Mouse (Mus musculus) adrenal gland, adult 2 months (tissue): ENCODE results near the gene Spag5. TPM values are rescaled to one million over a fixed set of nuclear protein-coding genes. Genes with fewer than 3 reads are reported as not detected.

Experiments
- DNase-seq: peaks from one replicate; pipeline ENCODE4 v3.0.0; 2021
- polyA plus RNA-seq: library from polyadenylated mRNA; depleted of rRNA; stranded (reverse); fragments of >200 nt; gene quantifications from 2 replicates; pipeline ENCODE4 v1.2.3, GENCODE M21; 2012
- total RNA-seq, 2 experiments: library from RNA; stranded (reverse); gene quantifications; 2 replicates each; pipeline ENCODE4 v1.2.3; 2021

Spag5 gene
- total and polyA plus RNA-seq, 3 experiments = 3.0 to 4.1 (median 3.6) TPM

DNA sequence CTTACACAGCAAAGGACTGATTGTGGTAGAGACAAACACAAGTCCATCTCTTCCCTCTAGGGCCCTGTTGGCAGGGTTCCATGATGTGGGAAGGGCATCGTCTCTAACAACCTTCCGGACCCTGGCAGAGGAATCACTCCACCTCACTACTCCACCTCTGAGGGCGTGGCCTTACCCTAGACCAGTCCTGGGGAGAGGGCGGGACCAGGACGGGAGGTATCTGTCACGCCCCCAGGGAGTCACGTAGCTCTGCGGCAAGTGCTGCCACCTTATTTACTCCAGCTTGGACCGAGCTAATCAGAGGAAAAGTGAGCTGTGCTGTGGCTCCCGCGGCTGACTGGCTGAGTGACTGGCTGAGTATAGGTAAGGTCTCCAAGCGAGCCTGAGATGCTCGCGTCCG lies 21.5 kb downstream of the Spag5 start, which contains the start of gene Aldoc:
Aldoc (plus strand) TSS at position 109 of the 400 bp plus-strand sequence.
- peak; percentile 90 for DNase-seq

DNA sequence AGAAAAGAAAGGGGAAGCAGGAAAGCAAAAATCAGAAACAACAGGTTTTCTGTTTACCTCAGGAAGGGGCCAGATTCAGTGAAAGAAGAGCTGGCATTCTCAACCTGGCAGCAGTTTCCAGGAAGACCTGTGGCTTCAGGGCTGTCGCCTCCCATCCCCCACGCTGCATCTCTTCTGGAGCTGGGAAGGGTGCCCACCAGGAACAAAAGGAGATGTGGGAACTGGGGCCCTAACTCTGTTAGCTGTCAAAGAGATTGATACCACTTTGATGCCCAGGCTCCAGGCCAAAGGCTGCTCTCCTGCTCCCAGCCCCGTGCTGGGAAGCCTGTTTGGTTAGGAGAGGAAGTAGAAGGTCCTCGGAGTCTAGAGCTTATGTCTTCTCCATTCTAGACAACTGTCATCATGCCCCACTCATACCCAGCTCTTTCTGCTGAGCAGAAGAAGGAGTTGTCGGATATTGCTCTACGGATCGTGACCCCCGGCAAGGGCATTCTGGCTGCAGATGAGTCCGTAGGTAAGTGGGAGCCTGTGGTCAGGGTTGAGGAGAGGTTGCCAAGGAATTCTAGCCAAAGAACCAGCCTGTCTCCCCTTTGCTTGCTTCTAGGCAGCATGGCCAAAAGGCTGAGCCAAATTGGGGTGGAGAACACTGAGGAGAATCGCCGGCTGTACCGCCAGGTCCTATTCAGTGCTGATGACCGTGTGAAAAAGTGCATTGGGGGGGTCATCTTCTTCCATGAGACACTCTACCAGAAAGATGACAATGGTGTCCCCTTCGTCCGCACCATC lies 22.9 kb downstream of the Spag5 start:
- no peak for DNase-seq

DNA sequence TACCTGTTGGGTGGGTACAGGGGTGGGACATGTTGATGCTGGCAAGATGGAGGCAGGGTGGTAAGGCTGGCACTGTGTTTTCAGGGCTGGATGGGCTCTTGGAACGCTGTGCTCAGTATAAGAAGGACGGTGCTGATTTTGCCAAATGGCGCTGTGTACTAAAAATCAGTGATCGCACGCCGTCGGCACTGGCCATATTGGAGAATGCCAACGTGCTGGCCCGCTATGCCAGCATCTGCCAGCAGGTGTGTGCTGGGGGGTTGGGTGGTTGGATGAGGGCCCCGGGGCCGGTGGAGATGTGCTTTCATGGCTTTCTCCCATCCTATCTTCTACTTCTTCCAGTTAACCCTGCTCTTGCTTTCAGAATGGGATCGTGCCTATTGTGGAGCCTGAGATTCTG lies 23.6 kb downstream of the Spag5 start:
- no peak for DNase-seq

DNA sequence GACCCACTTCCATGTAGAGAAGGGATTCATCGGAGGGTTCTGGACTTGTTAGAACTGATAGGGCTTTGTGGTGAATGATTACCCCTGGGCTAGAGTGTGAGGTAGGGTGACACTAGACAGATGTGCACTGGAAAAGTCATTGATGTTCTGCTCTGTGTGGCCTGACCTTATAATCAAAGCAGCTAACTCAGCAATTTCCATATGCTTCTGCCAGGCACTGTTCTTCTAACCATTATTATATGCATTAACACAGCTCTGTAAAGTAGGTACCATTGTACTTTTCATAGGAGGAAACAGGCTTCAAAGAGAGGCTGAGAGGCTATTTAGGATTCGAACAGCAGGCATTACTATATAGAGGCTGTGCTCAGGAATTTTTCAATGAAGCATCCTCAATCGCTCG lies 25.9 kb downstream of the Spag5 start:
- DNase-seq = no peak

DNA sequence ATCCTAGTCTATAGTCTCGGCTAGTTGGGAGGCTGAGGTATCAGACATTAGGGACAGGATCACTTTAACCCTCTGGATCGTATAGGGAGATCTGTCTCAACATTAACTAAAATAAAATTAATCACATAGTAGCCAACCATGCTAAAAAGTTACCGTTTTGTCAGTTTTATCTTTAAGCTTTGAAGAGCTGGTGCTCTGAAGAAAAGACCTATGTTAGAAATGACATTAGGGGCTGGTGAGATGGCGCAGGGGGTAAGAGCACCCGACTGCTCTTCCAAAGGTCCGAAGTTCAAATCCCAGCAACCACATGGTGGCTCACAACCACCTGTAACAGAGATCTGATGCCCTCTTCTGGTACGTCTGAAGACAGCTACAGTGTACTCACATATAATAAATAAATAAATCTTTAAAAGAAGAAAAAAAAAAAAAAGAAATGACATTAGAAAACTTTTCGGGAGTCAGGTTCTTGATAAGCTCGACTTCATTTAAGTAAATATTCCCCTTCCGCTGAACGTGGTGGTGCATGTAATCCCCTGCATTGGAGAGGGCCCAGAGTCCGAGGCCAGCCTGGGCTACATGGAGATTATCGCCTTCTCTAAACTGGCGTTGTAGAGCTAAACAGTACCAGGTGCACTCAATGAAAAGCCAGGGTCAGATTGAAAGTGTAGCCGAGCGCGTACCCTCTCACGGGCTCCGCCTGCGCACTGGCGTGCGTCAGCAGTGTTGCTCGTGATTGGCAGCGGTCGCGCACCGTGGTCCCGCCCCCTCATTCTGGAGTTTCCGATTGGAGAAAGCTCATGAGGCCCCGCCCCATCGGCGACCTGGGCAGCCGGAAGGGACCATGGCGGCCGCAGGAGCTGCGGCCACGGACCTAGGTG lies 26.5 kb downstream of the Spag5 start, which contains the start of gene Pigs:
Pigs (plus strand) TSS at position 782 of the 878 bp plus-strand sequence.
- DNase-seq = peak; percentile 98

DNA sequence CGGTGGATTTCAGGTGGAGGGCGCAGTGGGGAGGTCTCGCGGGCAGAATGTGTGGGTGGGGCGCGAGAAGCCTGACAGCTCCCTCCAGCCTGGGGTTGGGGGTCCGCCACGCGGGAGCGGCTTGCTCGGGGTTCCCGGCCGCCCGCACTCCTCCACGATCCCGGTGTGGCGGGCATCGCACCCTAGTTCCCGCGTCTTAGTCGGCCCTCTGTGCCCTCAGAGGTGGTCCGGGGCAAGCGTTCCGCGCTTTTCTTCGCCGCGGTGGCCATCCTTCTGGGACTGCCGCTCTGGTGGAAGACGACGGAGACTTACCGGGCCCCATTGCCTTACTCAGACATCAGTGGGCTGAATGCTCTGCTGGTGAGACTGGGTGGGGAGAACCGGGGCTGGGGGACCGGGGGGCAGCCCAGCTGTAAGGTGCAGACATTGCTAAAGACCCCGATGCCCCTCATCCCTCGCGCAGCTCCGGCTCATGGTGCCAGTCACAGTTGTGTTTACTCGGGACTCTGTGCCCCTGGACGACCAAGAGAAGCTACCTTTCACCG lies 27.3 kb downstream of the Spag5 start:
- DNase-seq = no peak

DNA sequence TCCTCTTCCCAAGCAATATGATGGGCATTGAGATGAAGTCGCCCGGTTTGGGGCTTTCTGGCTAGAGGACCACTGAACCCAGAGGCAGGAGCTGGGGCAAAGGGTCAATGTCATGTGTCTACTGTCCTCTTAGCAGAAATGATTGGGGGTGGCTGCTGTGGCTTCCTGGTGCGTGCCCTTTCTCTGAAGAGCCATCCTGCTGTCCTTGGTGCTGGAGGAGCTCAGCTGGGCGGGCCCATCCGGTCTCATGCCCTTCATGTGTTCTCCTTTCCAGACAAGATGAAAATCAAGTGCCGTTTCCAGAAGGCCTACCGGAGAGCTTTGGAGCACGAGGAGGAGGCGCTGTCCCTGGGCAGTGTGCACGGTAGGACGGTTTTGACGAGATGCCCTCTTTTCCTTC lies 31.3 kb downstream of the Spag5 start:
- no peak for DNase-seq

DNA sequence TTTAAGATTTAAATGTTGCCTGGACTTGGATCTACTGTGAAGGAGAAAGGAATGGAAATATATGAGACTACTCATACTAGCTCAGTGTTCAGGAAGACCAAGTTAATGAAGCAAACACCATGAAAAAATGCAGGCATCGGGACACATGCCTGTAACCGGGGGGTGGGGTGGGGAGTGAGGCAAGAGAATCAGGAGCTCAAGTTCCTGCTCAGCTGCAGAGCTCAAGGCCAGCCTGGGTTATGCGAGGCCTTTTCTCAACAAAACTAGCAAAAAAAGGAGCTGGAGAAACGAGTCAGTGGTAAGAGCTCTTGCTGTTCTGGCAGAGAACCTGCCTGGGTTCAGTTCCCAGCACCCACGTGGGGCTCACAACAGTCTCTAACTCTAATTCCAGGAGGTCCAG lies 32.7 kb downstream of the Spag5 start:
- peak; percentile 49 for DNase-seq

DNA sequence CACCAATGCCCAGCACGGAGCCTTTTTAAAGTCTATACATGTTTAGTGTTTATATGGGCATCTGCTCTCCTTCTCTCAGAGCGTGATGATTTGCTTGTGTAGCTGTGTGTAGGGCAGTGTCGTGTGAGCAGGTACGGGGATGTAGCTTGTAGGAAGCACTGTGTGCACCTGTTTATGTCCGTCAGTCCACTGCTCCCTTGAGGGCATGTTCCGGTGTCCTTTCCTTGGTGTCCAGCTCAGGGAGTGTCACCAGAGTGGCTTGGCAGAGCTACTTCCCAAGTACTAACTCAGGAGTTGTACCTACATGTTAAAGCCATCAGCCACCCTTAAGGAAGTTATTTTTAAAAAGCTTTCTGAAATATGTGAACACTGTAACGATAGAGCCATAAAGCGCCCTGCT lies 35.7 kb downstream of the Spag5 start:
- DNase-seq = no peak

DNA sequence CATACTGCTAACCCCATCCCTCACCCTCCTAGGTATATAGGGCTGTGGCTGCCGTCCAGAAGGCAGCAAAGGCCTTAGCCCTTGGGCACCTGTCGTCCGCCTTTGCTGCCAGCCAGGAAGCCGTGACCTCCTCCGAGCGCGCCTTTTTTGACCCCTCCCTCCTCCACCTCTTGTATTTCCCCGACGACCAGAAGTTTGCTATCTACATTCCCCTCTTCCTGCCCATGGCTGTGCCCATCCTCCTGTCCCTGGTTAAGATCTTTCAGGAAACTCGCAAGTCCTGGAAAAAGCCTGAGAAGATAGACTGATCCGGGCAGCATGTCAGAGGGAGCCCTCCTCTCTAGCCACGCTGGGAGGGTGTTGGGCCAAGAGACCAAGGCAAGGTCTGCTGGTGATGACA lies 40.4 kb downstream of the Spag5 start:
- no peak for DNase-seq

DNA sequence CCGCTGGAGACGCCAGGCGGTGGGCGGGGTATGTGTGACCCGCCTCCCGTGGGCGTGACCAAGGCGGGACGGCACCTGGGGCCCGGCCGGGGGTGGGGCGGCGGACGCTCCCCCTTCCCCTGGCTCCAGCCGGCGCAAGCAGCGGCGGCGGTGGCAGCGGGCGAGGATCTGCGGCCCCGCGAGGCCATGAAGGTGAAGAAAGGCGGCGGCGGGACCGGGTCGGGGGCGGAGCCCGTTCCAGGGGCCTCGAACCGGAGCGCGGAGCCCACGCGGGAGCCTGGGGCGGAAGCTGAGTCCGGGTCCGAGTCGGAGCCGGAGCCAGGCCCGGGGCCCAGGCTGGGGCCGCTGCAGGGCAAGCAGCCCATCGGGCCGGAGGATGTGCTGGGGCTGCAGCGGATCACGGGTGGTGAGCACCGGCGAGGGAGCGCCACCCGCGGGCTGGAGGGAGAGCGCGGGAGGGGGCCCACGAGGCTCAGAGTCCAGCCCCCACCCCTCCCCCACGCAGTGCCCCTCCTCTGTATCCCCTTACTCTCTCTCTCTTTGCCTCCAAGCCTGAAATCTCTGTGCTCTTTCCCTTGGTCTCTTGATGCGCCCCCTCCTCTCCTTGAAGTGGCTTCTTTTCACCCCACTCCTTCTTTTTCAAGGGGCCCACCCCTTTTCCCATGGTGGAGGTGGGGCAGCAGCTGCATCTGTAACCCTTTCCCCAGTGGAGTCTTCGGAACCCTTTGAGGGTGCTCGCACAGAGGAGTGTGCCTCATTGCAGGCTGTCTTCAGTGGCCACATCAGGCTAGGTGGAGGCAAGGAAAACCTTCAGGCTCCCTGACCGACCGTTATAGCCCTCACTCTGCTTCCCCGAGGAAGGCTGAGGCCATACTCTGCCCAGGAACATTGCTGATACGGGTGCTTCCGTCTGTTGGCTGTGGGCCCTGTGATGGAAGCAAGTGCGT lies 42.3 kb downstream of the Spag5 start, which contains the start of gene Unc119:
Unc119 (plus strand) TSS at position 102 of the 947 bp plus-strand sequence.
- peak; percentile 92 for DNase-seq

DNA sequence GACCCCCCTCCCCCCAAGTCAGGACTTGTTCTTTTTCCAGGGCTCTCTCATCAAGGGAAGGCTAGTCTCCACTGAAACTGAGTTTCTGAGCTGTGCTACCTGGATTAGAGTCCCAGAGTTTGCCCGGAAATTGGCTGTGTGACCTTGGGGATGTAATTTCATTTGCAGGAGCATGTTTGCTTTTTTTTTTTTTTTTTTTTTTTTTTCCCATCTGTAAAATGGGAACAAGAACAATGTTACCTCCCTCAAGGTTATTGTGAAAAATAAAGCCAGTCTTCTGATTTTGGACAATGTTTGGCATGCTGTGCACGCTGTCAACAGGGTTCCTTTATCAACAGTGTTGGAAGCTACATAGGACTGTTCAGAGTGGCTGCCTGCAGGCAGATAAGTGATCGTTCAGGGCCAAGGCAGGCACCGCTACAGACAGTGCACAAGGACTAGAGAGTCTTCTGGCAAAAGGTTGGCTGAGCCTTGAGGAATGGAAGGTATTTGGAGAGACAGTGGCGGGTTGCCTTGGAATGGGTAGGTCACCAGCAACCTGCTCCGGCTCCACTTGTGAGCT lies 43.1 kb downstream of the Spag5 start:
- no peak for DNase-seq

DNA sequence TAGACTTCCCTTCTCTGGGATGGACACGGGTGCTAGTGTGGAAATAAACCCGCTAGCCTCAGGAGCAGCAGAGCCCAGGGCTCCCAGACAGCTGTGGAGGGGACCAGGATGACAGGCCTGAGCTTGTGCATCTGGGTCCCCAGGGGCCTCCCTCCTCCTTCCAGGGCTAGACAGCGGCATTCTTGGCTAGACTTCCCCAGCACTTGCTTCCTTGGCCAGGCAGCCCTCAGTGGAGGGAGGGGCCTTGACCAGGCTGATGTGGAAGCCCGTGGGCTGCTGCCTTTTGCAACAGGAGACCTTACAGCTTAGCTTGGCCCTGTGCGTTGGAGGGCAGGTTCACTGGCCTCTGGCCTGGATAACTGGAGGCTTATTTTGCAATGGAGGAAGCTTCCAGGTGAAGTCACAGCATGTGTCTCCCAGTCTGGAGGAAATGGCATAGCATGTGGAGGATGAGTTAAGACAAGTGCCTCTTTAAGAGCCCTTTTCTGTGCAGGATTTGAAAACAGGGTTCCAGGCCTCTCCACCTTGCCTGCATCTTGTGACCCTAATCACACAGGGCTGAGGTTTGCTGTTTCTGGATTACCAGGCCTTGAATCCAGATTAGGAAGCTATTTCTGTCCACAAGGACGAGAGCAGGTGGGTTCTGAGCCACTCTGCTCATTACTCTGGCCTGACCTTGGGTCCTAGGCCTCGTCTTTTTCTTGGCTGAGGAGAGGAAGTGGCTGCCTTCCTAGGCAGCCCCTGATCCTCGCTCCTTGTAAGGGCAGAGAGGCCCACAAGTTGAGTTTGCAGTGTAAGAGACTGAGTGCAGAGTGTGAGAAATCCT lies 43.8 kb downstream of the Spag5 start:
- DNase-seq = peak; percentile 76

DNA sequence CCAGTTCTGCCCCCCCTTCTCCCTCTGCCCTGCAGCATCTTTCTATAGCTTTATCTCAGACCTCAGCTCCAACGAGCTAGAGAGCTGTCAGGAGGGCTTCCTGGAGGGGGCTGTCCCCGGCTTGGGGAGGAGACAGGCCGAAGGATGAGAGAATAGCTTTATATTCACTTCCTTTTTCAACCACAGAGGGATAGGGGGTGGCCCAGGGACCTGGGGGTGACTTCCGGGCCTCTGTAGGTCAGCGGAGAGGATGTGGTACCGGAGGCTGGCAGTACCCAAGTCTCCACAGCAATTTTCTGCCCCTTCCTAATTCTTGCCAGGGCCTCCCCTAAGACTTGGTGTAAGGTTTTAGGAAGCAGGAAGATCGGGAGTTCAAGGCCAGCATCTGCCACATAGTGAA lies 44.5 kb downstream of the Spag5 start:
- DNase-seq = peak; percentile 30

DNA sequence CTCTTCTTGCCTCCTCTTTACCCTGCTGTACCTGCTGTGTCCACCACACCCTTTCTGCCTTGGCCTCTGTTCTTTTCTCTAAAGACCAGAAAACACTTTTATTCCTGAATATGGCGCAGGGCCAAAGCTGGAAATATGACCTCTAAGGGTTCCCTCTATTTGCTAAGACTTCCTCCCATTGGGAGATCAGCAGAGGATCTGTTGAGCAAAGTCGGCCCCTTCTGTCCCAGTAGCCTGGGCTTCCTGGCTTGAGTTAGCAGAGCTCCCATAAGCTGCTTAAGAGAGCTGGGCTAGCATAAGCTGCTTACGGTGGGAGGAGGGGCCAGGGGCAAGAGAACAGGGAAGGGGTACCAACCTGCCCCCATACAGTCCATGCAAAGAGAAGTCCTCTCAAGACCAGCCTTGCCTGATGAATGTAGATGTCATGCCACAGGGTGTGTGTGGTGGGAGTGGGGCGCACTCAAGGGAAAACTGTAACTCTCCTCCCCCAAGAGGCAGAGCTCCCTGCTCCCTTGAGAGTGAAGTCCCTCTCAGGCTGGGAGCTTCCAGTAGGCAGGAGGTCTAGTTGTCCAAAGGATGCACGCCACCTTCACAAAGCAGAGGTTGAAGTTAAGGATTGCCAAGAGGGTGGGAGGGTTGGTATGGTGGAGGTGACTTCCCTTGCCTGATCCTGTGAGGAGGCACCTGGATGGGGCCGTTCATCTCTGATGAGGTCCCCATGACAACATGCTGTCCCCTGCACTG lies 45.2 kb downstream of the Spag5 start:
- DNase-seq = no peak

DNA sequence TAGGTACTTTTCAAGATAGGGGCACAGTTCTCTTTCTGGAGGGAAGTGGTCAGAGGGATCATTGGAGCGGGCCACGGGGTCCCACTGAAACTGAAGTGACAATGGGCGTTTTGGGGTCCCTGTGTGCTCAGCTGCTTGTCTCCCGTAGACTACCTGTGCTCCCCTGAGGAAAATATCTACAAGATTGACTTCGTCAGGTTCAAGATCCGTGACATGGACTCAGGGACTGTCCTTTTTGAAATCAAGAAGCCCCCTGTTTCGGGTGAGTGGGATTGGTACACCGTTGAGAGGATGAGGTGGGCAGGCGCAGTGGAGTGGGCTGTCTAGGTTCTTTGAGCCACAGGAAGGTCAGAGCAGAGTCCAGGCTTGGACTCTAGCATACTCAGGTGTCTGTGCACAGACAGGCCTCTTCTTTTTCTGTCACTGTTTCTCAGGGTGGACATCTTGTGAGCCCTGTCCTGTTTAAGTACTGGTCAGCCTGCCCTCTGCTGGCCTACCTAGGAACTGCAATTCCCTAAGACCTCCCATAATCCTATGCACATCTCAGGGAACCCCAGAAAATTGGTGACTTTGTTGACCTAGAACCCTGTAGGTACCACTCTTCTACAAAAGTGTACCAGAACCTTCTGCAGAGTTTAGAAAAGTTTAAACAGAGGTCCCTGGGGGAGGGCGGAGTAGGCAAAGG lies 45.9 kb downstream of the Spag5 start:
- peak; percentile 65 for DNase-seq

DNA sequence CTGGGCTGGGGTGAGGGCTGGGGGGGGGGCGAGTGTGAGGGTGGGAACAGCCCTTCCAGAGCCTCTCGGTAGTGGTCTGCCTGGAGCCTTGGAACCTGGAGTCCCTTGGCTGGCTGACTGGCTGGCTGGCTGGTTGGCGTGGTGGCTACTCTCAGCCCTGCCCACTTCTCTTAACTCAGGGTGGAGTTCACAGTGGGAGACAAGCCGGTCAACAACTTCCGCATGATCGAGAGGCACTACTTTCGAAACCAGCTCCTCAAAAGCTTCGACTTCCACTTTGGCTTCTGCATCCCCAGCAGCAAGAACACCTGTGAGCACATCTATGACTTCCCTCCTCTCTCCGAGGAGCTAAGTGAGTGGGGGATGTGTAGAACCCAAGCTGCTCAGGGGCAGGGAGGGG lies 46.6 kb downstream of the Spag5 start:
- no peak for DNase-seq

DNA sequence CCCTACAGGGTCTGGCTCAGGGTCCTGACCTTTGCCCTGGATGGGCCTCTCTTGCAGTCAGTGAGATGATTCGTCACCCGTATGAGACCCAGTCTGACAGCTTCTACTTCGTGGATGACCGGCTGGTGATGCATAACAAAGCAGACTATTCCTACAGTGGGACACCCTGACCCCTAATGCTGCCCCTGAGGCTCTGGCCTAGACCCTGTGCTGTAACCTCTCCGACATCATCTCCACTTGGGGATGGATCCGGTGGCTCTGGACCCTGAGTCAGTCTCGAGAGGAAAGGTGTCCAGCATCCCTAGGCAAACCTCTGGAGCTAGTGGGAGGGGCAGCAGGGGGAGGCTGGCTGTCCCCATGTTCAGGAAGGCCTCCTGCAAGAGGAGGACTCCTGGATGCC lies 47.1 kb downstream of the Spag5 start:
- DNase-seq = no peak
